Mouse (Mus musculus): ENCODE results near the gene Sdc3. TPM values are rescaled to one million over a fixed set of nuclear protein-coding genes. Genes with fewer than 3 reads are reported as not detected.

Gene Sdc3
- polyA plus RNA-seq, 1 experiment, result 14.2 TPM

GRCm38 (mm10) chr4:130815860-130816259 lies 23.5 kb downstream of the Sdc3 start:
- Histone ChIP-seq H3K27ac (ENCODE audit: insufficient read depth, low read depth, low read length) (no peak overlapping the region), H3K4me3 (ENCODE audit: low read depth, low read length) (no peak overlapping the region), H3K27me3 (ENCODE audit: control insufficient read depth, insufficient read depth, low read length) (no peaks in the 10 kb centered on the region), H3K36me3 (ENCODE audit: control insufficient read depth, insufficient read depth, low read length) (no peaks in the 10 kb centered on the region), H3K4me1 (ENCODE audit: control insufficient read depth, insufficient read depth, insufficient read length, low read length) (no peaks in the 10 kb centered on the region)
- 71% methylated on average over 8 of the region's 8 CpGs for WGBS
- no peak for TF ChIP-seq POLR2A (IDR thresholded peaks at IDR 0.05; ENCODE audit: low read depth, low read length)
- no peak for TF ChIP-seq CTCF (IDR thresholded peaks at IDR 0.05; ENCODE audit: extremely low read depth, insufficient read length, insufficient replicate concordance, low read depth, low read length)

- no peaks in the 10 kb centered on the region for H3K4me1 ChIP-seq (ENCODE audit: control insufficient read depth, insufficient read depth, insufficient read length, low read length)
- 59% methylated on average over 3 of the region's 3 CpGs for WGBS
- TF ChIP-seq POLR2A (IDR thresholded peaks at IDR 0.05; ENCODE audit: low read depth, low read length), result no peak
- TF ChIP-seq CTCF (IDR thresholded peaks at IDR 0.05; ENCODE audit: extremely low read depth, insufficient read length, insufficient replicate concordance, low read depth, low read length), result no peak
These were observed 27.5 kb downstream of the Sdc3 start for GRCm38 (mm10) chr4:130819806-130820205.

GRCm38 (mm10) chr4:130820594-130821255 lies 28.4 kb downstream of the Sdc3 start:
- no peaks in the 10 kb centered on the region for H3K4me1 ChIP-seq (ENCODE audit: control insufficient read depth, insufficient read depth, insufficient read length, low read length)
- H3K4me3 ChIP-seq (ENCODE audit: low read depth, low read length), result no peak overlapping the region
- H3K36me3 ChIP-seq (ENCODE audit: control insufficient read depth, insufficient read depth, low read length), result no peaks in the 10 kb centered on the region
- 60% methylated on average over 7 of the region's 7 CpGs for WGBS
- no peak for TF ChIP-seq POLR2A (IDR thresholded peaks at IDR 0.05; ENCODE audit: low read depth, low read length)
- TF ChIP-seq CTCF (IDR thresholded peaks at IDR 0.05; ENCODE audit: extremely low read depth, insufficient read length, insufficient replicate concordance, low read depth, low read length), result no peak
- no peak overlapping the region for H3K27ac ChIP-seq (ENCODE audit: insufficient read depth, low read depth, low read length)
- no peaks in the 10 kb centered on the region for H3K27me3 ChIP-seq (ENCODE audit: control insufficient read depth, insufficient read depth, low read length)

More at GRCm38 (mm10) chr4:130819806-130820205, 27.5 kb downstream of the Sdc3 start:
- Histone ChIP-seq H3K27ac (ENCODE audit: insufficient read depth, low read depth, low read length) (no peak overlapping the region), H3K27me3 (ENCODE audit: control insufficient read depth, insufficient read depth, low read length) (no peaks in the 10 kb centered on the region), H3K4me3 (ENCODE audit: low read depth, low read length) (no peak overlapping the region), H3K36me3 (ENCODE audit: control insufficient read depth, insufficient read depth, low read length) (no peaks in the 10 kb centered on the region)

- H3K36me3 ChIP-seq (ENCODE audit: control insufficient read depth, insufficient read depth, low read length), result no peaks in the 10 kb centered on the region
- H3K4me3 ChIP-seq (ENCODE audit: low read depth, low read length), result no peak overlapping the region
- WGBS, result 20% methylated on average over 18 of the region's 18 CpGs
- H3K27me3 ChIP-seq (ENCODE audit: control insufficient read depth, insufficient read depth, low read length), result no peaks in the 10 kb centered on the region
- TF ChIP-seq POLR2A (IDR thresholded peaks at IDR 0.05; ENCODE audit: low read depth, low read length), result no peak
- no peak for TF ChIP-seq CTCF (IDR thresholded peaks at IDR 0.05; ENCODE audit: extremely low read depth, insufficient read length, insufficient replicate concordance, low read depth, low read length)
- no peaks in the 10 kb centered on the region for H3K4me1 ChIP-seq (ENCODE audit: control insufficient read depth, insufficient read depth, insufficient read length, low read length)
- no peak overlapping the region for H3K27ac ChIP-seq (ENCODE audit: insufficient read depth, low read depth, low read length)
These were observed 36.7 kb downstream of the Sdc3 start for GRCm38 (mm10) chr4:130828851-130829673.

GRCm38 (mm10) chr4:130834122-130834521 lies 41.8 kb downstream of the Sdc3 start:
- no peaks in the 10 kb centered on the region for H3K27me3 ChIP-seq (ENCODE audit: control insufficient read depth, insufficient read depth, low read length)
- TF ChIP-seq CTCF (IDR thresholded peaks at IDR 0.05; ENCODE audit: extremely low read depth, insufficient read length, insufficient replicate concordance, low read depth, low read length) (no peak), POLR2A (IDR thresholded peaks at IDR 0.05; ENCODE audit: low read depth, low read length) (no peak)
- no peak overlapping the region for H3K27ac ChIP-seq (ENCODE audit: insufficient read depth, low read depth, low read length)
- no peak overlapping the region for H3K4me3 ChIP-seq (ENCODE audit: low read depth, low read length)
- no peaks in the 10 kb centered on the region for H3K36me3 ChIP-seq (ENCODE audit: control insufficient read depth, insufficient read depth, low read length)
- 20% methylated on average over 1 of the region's 1 CpGs for WGBS
- no peaks in the 10 kb centered on the region for H3K4me1 ChIP-seq (ENCODE audit: control insufficient read depth, insufficient read depth, insufficient read length, low read length)

- Histone ChIP-seq H3K36me3 (ENCODE audit: control insufficient read depth, insufficient read depth, low read length) (no peaks in the 10 kb centered on the region), H3K4me1 (ENCODE audit: control insufficient read depth, insufficient read depth, insufficient read length, low read length) (no peaks in the 10 kb centered on the region), H3K4me3 (ENCODE audit: low read depth, low read length) (no peak overlapping the region), H3K27ac (ENCODE audit: insufficient read depth, low read depth, low read length) (no peak overlapping the region), H3K27me3 (ENCODE audit: control insufficient read depth, insufficient read depth, low read length) (no peaks in the 10 kb centered on the region)
- 84% methylated on average over 4 of the region's 4 CpGs for WGBS
- TF ChIP-seq CTCF (IDR thresholded peaks at IDR 0.05; ENCODE audit: extremely low read depth, insufficient read length, insufficient replicate concordance, low read depth, low read length) (no peak), POLR2A (IDR thresholded peaks at IDR 0.05; ENCODE audit: low read depth, low read length) (no peak)
These were observed 43.2 kb downstream of the Sdc3 start for GRCm38 (mm10) chr4:130835550-130835949.
